Mouse (Mus musculus) large intestine, adult 2 months (tissue): Measurements from ENCODE around the gene Necap1. TPM values are rescaled to one million over a fixed set of nuclear protein-coding genes. Genes with fewer than 3 reads are reported as not detected.

Experiments
- DNase-seq: peaks from one replicate; pipeline ENCODE4 v3.0.0-alpha.2; 2012; ENCODE audit warnings: low read depth, low spot score
- WGBS: fragments of 180-500 bp; shearing (Covaris S2); methylation state at CpG from one replicate; pipeline ENCODE4 v1.1.7; 2018; 5-methylcytosine and 5-hydroxymethylcytosine counted together
- polyA plus RNA-seq: library from polyadenylated mRNA; depleted of rRNA; stranded (reverse); fragments of >200 nt; gene quantifications from 2 replicates; pipeline ENCODE4 v1.2.3, GENCODE M21; 2012; rRNA removed

Gene Necap1
- polyA plus RNA-seq = 18.8 and 24.5 TPM in 2 replicates

GRCm38 (mm10) chr6:122873871-122874719 lies at the start of gene Necap1:
Gene Necap1 (plus strand): TSS chr6:122874474.
- DNase-seq = peak; percentile 86
- 5% methylated on average over 43 of the region's 43 CpGs for WGBS

GRCm38 (mm10) chr6:122825166-122825565 lies 49.1 kb upstream of the Necap1 start:
- WGBS = 88% methylated on average over 9 of the region's 9 CpGs
- no peak for DNase-seq

- WGBS = 3% methylated on average over 29 of the region's 29 CpGs
- DNase-seq = peak; percentile 61
Observed at GRCm38 (mm10) chr6:122825923-122826742, 48.1 kb upstream of the Necap1 start.

- no peak for DNase-seq
- WGBS = 65% methylated on average over 13 of the region's 13 CpGs
Observed at GRCm38 (mm10) chr6:122828086-122828485, 46.2 kb upstream of the Necap1 start.

GRCm38 (mm10) chr6:122832880-122833279 lies 41.4 kb upstream of the Necap1 start:
- no peak for DNase-seq
- 66% methylated on average over 7 of the region's 7 CpGs for WGBS

- DNase-seq = no peak
- 79% methylated on average over 4 of the region's 4 CpGs for WGBS
Observed at GRCm38 (mm10) chr6:122834365-122834764, 39.9 kb upstream of the Necap1 start.

GRCm38 (mm10) chr6:122836974-122837373 lies 37.3 kb upstream of the Necap1 start:
- 98% methylated on average over 3 of the region's 3 CpGs for WGBS
- no peak for DNase-seq

- 97% methylated on average over 5 of the region's 5 CpGs for WGBS
- DNase-seq = no peak
Observed at GRCm38 (mm10) chr6:122837539-122837938, 36.7 kb upstream of the Necap1 start.

GRCm38 (mm10) chr6:122843759-122844158 lies 30.5 kb upstream of the Necap1 start:
- WGBS = 80% methylated on average over 6 of the region's 6 CpGs
- no peak for DNase-seq

- WGBS = 46% methylated on average over 2 of the region's 2 CpGs
- no peak for DNase-seq
Observed at GRCm38 (mm10) chr6:122852696-122853095, 21.6 kb upstream of the Necap1 start.

- 70% methylated on average over 12 of the region's 12 CpGs for WGBS
- no peak for DNase-seq
Observed at GRCm38 (mm10) chr6:122854552-122854951, 19.7 kb upstream of the Necap1 start.

GRCm38 (mm10) chr6:122855955-122856354 lies 18.3 kb upstream of the Necap1 start, which contains the start of gene C3ar1:
Gene C3ar1 (minus strand): TSS chr6:122856161.
- no peak for DNase-seq
- WGBS = 44% methylated on average over 7 of the region's 7 CpGs

- 65% methylated on average over 6 of the region's 6 CpGs for WGBS
- DNase-seq = no peak
Observed at GRCm38 (mm10) chr6:122862434-122862833, 11.8 kb upstream of the Necap1 start.

GRCm38 (mm10) chr6:122862871-122863270 lies 11.4 kb upstream of the Necap1 start:
- no peak for DNase-seq
- 87% methylated on average over 1 of the region's 1 CpGs for WGBS

GRCm38 (mm10) chr6:122867914-122868313 lies 6.4 kb upstream of the Necap1 start:
- no peak for DNase-seq
- WGBS = 53% methylated on average over 4 of the region's 4 CpGs

GRCm38 (mm10) chr6:122869846-122870245 lies 4.4 kb upstream of the Necap1 start:
- WGBS = 50% methylated on average over 11 of the region's 11 CpGs

GRCm38 (mm10) chr6:122872800-122873199 lies 1.5 kb upstream of the Necap1 start:
- no peak for DNase-seq
- WGBS = 91% methylated on average over 5 of the region's 5 CpGs

More at GRCm38 (mm10) chr6:122869846-122870245, 4.4 kb upstream of the Necap1 start:
- DNase-seq = no peak

GRCm38 (mm10) chr6:122874720-122875389 lies 581 bp downstream of the Necap1 start:
- under 1% methylated on average over 31 of the region's 31 CpGs for WGBS
- DNase-seq = peak; percentile 6

- WGBS = 67% methylated on average over 7 of the region's 7 CpGs
- no peak for DNase-seq
Observed at GRCm38 (mm10) chr6:122879141-122879735, 5.0 kb downstream of the Necap1 start.
